Mouse (Mus musculus): ENCODE results near the gene Kctd11. TPM values are rescaled to one million over a fixed set of nuclear protein-coding genes. Genes with fewer than 3 reads are reported as not detected.
"Not testable (repeated sequence)": the region's sequence is repeated elsewhere in the genome, so short reads cannot be mapped to it uniquely, and the experiment has no call there.

Kctd11 gene
- polyA plus RNA-seq, 1 experiment from 2014 or later = 4.5 TPM

DNA sequence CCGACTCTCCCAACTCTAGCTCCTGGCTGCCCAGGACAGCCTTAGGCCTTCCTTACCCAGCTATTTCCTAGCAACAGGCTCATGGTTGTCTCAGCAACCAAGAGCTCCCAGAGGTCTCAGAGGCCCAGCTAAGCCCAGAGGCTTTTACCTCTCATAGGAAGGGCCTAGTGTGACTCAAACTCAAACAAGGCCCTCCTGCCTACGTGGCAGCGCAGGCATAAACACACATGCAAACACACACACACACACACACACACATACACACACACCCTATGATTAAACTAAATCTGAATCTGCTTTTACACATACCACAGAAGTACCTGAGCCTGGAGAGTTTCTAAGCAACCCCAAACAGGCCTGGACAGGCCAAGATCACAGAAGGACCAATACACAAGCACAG, 2.8 kb downstream of the Kctd11 start:
- H3K9ac ChIP-seq = no peak overlapping the region; the same call in 1 of the 2 replicates
- 84% methylated on average over 3 of the region's 3 CpGs for WGBS
- no peak overlapping the region for H3K4me3 ChIP-seq
- H3K27me3 ChIP-seq (replicated peaks) = no peaks in the 10 kb centered on the region
- no peak for ATAC-seq (ENCODE audit: insufficient number of reproducible peaks, low FRiP score)
- H3K4me2 ChIP-seq = peak overlapping the region; percentile 85; the same call in 1 of the 2 replicates
- H3K9me3 ChIP-seq (replicated peaks) = no peaks in the 10 kb centered on the region
- H3K36me3 ChIP-seq = no peaks in the 10 kb centered on the region
- no peak overlapping the region for H3K27ac ChIP-seq (ENCODE audit: poor library complexity, severe bottlenecking)
- peaks cover 45% of the 10 kb centered on the region for H3K4me1 ChIP-seq (replicated peaks)

DNA sequence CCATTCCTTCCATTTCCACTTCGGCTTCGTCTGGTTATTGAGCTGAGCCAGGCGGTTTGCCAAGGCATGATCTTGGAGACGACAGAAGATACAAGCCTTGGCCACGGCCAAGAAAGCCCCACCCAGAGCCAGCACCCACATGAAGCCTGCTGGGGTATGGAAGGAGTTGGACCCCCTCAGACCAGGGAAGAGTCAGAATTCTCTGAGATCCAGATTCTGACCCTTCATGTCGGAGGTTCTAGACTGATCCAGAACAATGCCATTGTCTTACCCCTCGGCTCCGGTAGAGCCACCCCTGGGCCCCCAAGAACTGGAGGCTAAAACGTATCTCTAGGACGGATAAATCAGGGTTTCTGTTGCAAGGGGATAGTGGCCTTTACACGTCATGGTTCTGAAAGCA, 3.3 kb downstream of the Kctd11 start, which contains the start of gene Tmem95:
Gene Tmem95 (minus strand): TSS at position 141 of the 400 bp plus-strand sequence.
- peak within 1 kb of the TSS; percentile 58; the same call in 1 of the 2 replicates for H3K27ac ChIP-seq (ENCODE audit: poor library complexity, severe bottlenecking)
- H3K9ac ChIP-seq = no peak within 1 kb of the TSS; the same call in 1 of the 2 replicates
- H3K4me1 ChIP-seq (replicated peaks) = peaks cover 44% of the 10 kb centered on the region
- ATAC-seq (ENCODE audit: insufficient number of reproducible peaks, low FRiP score) = no peak
- H3K9me3 ChIP-seq (replicated peaks) = no peaks in the 10 kb centered on the region
- no peaks in the 10 kb centered on the region for H3K36me3 ChIP-seq
- H3K27me3 ChIP-seq (replicated peaks) = no peaks in the 10 kb centered on the region
- 86% methylated on average over 11 of the region's 11 CpGs for WGBS
- H3K4me2 ChIP-seq = peak within 1 kb of the TSS; percentile 85
- 0 out of 2 replicates have a peak within 1 kb of the TSS, but pooled peaks have one; percentile 1 for H3K4me3 ChIP-seq

DNA sequence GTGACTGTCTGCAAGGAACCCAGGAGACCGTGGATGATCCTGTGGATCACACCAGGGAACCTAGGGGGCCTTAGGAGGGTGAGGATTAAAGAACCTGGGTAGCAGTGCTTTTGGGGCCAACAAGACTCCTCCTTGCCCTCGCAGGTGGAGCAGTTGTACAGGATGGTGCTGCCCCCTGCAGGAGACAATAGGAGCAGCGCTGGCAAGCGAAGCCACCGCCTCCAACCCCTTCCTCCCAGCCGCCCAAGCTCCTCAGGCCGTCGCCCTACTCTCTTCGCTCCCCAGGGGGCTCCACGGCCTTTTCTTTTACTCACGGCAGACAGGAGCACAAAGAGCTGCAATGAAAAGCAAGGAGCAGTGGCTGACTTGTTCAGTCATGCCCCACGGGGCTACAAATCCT, 4.3 kb downstream of the Kctd11 start:
- 2% methylated on average over 12 of the region's 12 CpGs for WGBS
- Histone ChIP-seq H3K4me2 (peak overlapping the region; percentile 40), H3K27me3 (replicated peaks) (no peaks in the 10 kb centered on the region), H3K9ac (no peak overlapping the region), H3K27ac (ENCODE audit: poor library complexity, severe bottlenecking) (peak overlapping the region; percentile 58; the same call in 1 of the 2 replicates), H3K36me3 (no peaks in the 10 kb centered on the region), H3K9me3 (replicated peaks) (no peaks in the 10 kb centered on the region), H3K4me1 (replicated peaks) (peaks cover 40% of the 10 kb centered on the region), H3K4me3 (0 out of 2 replicates have a peak overlapping the region, but pooled peaks have one; percentile 1)
- no peak for ATAC-seq (ENCODE audit: insufficient number of reproducible peaks, low FRiP score)

DNA sequence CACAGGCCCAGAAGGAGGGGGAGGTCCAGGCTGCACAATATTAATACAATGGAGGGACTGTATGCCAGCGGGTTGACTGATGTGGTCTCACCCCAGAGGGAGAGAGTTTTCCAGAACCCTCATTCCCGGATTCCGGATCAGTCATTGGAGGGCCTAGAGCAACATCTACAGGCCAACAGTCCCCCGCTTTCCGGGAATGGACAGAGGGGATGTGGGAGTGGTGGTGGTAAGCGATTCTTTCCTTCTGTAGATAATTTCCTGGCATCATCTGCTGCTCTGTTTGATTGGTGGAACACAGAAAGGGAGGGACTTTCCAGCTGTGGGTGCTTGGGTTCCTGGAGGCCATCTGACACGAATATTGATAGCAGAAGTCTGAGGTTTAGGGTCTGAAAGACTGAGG, 5.0 kb downstream of the Kctd11 start:
- Histone ChIP-seq H3K4me3 (no peak overlapping the region), H3K9me3 (replicated peaks) (no peaks in the 10 kb centered on the region), H3K27ac (ENCODE audit: poor library complexity, severe bottlenecking) (peak overlapping the region; percentile 58; the same call in 1 of the 2 replicates), H3K36me3 (no peaks in the 10 kb centered on the region), H3K27me3 (replicated peaks) (no peaks in the 10 kb centered on the region), H3K9ac (no peak overlapping the region), H3K4me2 (peak overlapping the region; percentile 11), H3K4me1 (replicated peaks) (peaks cover 35% of the 10 kb centered on the region)
- ATAC-seq (ENCODE audit: insufficient number of reproducible peaks, low FRiP score) = no peak
- 40% methylated on average over 7 of the region's 7 CpGs for WGBS

DNA sequence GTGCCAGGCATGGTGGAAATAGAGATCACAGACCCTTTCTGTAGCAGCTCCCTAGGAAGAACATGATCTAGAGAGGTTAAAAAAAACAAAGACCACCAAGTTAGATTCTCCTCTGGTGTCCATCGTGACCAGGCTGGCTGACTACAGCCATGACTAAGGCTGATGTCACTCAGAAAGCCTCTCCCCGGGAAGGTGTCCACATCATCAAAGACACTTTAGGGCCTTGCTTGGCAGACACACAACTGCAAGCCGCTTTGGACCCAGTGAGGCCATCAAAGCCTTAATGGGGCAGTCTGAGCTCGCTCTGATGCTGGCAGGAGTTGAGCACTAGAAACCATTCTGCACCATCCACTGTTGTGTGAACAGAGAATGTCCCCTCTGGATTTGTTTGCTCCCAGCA, 8.8 kb downstream of the Kctd11 start:
- no peak overlapping the region for H3K27ac ChIP-seq (ENCODE audit: poor library complexity, severe bottlenecking)
- no peak overlapping the region for H3K9ac ChIP-seq
- H3K27me3 ChIP-seq (replicated peaks) = no peaks in the 10 kb centered on the region; the same call in 1 of the 2 replicates
- H3K9me3 ChIP-seq (replicated peaks) = no peaks in the 10 kb centered on the region
- H3K4me3 ChIP-seq = no peak overlapping the region
- peaks cover 13% of the 10 kb centered on the region; the same call in 1 of the 2 replicates for H3K4me1 ChIP-seq (replicated peaks)
- WGBS = 72% methylated on average over 4 of the region's 4 CpGs
- no peak for ATAC-seq (ENCODE audit: insufficient number of reproducible peaks, low FRiP score)
- H3K4me2 ChIP-seq = no peak overlapping the region
- no peaks in the 10 kb centered on the region for H3K36me3 ChIP-seq

DNA sequence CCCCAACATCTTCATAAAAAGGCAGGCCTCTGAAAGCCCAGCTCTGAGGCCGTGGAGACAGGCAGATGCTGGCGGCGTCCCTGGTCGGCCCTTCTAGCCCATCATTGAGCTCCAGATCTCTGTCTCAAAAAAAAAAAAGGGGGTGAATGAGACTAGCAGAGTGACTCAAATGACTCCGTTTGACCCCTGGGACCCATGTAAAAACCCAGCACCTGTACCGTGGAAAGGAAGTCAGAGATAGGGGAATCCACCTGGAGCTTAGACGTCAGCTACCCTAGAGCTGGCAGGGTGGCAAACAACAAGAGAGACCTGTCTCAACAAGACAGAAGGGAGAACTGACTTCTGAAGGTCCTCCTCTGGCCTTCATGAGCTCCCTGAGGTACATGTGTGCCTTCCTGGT, 9.4 kb downstream of the Kctd11 start:
- no peak overlapping the region for H3K4me3 ChIP-seq
- H3K9me3 ChIP-seq (replicated peaks) = no peaks in the 10 kb centered on the region
- H3K9ac ChIP-seq = no peak overlapping the region
- H3K36me3 ChIP-seq = no peaks in the 10 kb centered on the region
- no peak overlapping the region for H3K4me2 ChIP-seq
- H3K27ac ChIP-seq (ENCODE audit: poor library complexity, severe bottlenecking) = no peak overlapping the region
- no peaks in the 10 kb centered on the region; the same call in 1 of the 2 replicates for H3K27me3 ChIP-seq (replicated peaks)
- ATAC-seq (ENCODE audit: insufficient number of reproducible peaks, low FRiP score) = no peak
- WGBS = 83% methylated on average over 7 of the region's 7 CpGs
- H3K4me1 ChIP-seq (replicated peaks) = peaks cover 8% of the 10 kb centered on the region; the same call in 1 of the 2 replicates

DNA sequence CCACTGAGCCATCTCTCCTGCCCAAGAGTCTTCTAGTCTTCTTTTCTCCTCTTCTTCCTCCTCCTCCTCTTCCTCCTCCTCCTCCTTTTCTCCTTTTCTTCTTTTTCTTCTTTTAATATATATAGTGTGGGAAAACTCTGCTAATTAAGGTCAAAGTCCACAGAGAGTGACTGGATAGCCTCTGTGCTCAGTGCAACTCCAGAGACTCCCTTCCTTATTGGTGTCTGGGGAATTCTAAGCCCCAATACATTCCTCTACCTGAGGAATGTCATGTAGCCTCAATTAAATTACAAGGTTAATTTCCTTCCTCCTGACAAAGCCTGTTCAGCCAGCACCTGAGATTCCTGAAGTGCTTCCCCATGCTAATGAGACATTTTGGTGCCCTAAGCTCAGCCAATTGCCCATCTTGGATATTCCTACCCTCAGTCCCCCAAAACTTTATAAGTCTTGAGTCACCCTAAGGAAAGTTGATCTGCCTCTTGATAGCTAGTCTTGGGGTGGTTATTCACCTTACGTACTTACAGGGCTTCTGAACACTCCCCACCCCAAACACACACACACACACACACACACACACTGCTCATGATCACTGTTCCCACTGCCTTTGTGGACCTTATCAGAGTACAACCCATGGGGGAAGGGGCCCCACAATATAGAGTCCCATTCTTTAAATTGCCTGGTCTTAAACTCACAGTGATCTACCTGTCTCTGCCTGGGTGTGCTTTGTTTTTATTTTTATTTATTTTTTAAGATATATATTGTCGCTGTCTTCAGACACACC, 10.7 kb downstream of the Kctd11 start:
- H3K27me3 ChIP-seq (replicated peaks) = no peaks in the 10 kb centered on the region; the same call in 1 of the 2 replicates
- H3K4me3 ChIP-seq = no peak overlapping the region
- no peaks in the 10 kb centered on the region for H3K36me3 ChIP-seq
- no peak overlapping the region for H3K4me2 ChIP-seq
- no peaks in the 10 kb centered on the region for H3K9me3 ChIP-seq (replicated peaks)
- H3K27ac ChIP-seq (ENCODE audit: poor library complexity, severe bottlenecking) = no peak overlapping the region
- 84% methylated on average over 2 of the region's 2 CpGs for WGBS
- ATAC-seq (ENCODE audit: insufficient number of reproducible peaks, low FRiP score) = no peak
- H3K9ac ChIP-seq = no peak overlapping the region
- no peaks in the 10 kb centered on the region for H3K4me1 ChIP-seq (replicated peaks)

DNA sequence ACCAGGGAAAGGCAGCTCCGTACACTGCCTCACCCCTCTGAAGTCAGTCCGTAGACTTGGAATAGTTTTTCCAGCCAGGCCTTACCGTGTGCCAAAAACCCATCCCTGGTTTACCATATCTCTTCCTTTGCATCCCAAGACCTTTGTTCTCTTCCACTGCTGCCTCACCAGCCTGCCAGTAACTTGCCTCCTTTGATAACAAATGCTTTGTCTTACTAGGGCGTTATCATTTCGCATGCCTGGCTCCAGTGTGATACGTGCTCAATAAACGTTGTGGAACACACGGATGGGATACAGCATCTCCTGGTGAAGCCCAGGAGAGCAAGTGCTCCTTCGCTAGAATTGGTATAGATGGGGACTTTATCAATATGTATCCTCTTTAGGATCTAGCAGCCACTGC, 13.9 kb downstream of the Kctd11 start:
- Histone ChIP-seq H3K4me2 (no peak overlapping the region), H3K27ac (ENCODE audit: poor library complexity, severe bottlenecking) (no peak overlapping the region), H3K36me3 (no peaks in the 10 kb centered on the region), H3K9ac (no peak overlapping the region), H3K27me3 (replicated peaks) (no peaks in the 10 kb centered on the region; the same call in 1 of the 2 replicates), H3K4me3 (no peak overlapping the region), H3K9me3 (replicated peaks) (no peaks in the 10 kb centered on the region), H3K4me1 (replicated peaks) (peaks cover 6% of the 10 kb centered on the region)
- 0 out of 2 replicates have a peak, but pooled peaks have one; percentile 15 for ATAC-seq (ENCODE audit: insufficient number of reproducible peaks, low FRiP score)
- WGBS = 42% methylated on average over 9 of the region's 9 CpGs

DNA sequence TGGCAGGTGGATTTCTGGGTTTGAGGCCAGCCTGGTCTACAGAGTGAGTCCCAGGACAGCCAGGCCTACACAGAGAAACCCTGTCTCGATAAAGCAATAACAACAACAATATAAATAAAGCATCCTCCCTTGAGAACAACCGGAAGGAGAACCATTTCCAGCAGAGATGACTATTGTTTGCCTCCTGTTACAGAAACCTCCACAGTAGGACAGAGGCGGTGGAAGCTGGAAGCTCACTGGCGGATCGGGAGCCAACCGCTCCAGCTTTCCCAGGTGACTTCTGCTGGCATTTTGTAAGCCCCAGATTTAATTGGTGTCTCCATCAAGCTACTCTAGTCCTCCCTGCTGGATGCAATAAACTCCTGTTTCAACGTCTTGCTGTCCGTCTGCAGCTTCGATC, 15.6 kb downstream of the Kctd11 start:
- no peak overlapping the region for H3K9ac ChIP-seq
- no peaks in the 10 kb centered on the region; the same call in 1 of the 2 replicates for H3K27me3 ChIP-seq (replicated peaks)
- H3K4me3 ChIP-seq = no peak overlapping the region
- H3K27ac ChIP-seq (ENCODE audit: poor library complexity, severe bottlenecking) = no peak overlapping the region
- no peaks in the 10 kb centered on the region for H3K9me3 ChIP-seq (replicated peaks)
- peaks cover 6% of the 10 kb centered on the region for H3K4me1 ChIP-seq (replicated peaks)
- no peaks in the 10 kb centered on the region for H3K36me3 ChIP-seq
- ATAC-seq (ENCODE audit: insufficient number of reproducible peaks, low FRiP score) = no peak
- WGBS = 88% methylated on average over 9 of the region's 9 CpGs
- H3K4me2 ChIP-seq = no peak overlapping the region

DNA sequence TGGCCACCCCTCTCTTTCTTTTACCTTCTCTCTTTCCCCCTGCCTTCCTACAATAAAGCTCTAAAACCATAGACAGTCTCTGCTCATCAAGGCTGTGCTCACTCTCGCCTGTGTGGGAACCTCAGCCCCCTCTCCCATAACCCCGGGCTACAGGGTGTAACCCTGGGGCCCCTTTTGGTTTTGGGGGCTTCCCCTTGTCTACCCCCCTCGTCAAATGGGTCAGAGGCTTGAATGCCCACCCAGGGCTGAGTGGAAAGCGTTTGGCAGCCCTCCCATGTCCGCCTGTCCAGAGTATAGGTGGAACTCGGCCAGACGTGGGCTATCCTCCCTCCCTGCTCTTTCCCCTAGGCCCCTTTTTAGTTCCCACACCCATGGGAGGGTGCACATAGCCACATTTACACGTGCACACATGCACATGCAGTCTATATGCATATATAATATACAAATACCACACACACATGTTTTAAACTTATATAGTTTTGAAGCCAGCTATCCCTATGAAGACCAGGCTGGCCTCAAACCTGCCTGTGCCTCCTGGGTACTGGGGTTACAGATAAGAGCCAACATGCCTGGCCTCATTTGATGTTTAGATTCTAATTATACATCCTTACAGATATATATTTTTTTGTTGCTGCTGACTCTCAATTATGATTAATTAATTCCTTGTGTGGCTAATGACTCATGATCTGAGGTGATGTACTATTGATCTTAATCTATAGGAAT, 16.9 kb downstream of the Kctd11 start:
- Histone ChIP-seq H3K36me3 (no peaks in the 10 kb centered on the region), H3K4me1 (replicated peaks) (peaks cover 6% of the 10 kb centered on the region), H3K27ac (ENCODE audit: poor library complexity, severe bottlenecking) (peak overlapping the region; percentile 66), H3K4me3 (no peak overlapping the region), H3K9me3 (replicated peaks) (no peaks in the 10 kb centered on the region), H3K4me2 (peak overlapping the region; percentile 33; the same call in 1 of the 2 replicates), H3K27me3 (replicated peaks) (peaks cover 8% of the 10 kb centered on the region), H3K9ac (no peak overlapping the region)
- WGBS = 50% methylated on average over 8 of the region's 8 CpGs
- ATAC-seq (ENCODE audit: insufficient number of reproducible peaks, low FRiP score) = no peak

DNA sequence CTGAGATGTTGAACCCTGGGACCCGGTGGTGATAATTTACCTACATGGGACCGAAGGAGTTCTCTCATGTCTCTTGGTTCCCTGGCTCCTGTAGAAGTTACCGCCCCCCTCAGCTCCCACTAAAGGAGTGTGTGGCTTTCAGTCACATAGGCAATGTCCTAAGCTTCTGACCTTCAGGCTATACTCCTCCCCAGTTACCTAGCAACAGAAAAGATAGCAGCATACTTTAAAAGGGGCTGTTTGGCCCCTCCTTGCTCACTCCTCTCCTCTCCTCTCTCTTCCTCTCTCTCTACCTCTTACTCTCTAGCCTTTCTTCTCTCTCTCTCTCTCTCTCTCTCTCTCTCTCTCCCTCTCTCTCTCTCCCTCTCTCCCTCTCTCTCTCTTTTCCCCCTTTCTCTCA, 17.5 kb downstream of the Kctd11 start:
- 78% methylated on average over 3 of the region's 3 CpGs for WGBS

More for the DNA sequence above, 17.5 kb downstream of the Kctd11 start:
- H3K9me3 ChIP-seq (replicated peaks); ATAC-seq (ENCODE audit: insufficient number of reproducible peaks, low FRiP score); H3K36me3 ChIP-seq; H3K4me1 ChIP-seq (replicated peaks); H3K9ac ChIP-seq; H3K4me3 ChIP-seq: not testable (repeated sequence)
- Histone ChIP-seq H3K27me3 (replicated peaks) (peaks cover 14% of the 10 kb centered on the region), H3K4me2 (peak overlapping the region; percentile 33; the same call in 1 of the 2 replicates), H3K27ac (ENCODE audit: poor library complexity, severe bottlenecking) (peak overlapping the region; percentile 66)

Data from heart, embryonic 12.5 days (tissue).